Mouse (Mus musculus) C2C12 (cell line): ENCODE results near the gene Car2. TPM values are rescaled to one million over a fixed set of nuclear protein-coding genes. Genes with fewer than 3 reads are reported as not detected.

Experiments used
- H3K27me3 ChIP-seq: one replicate; pipeline ENCODE4 v1.6.1; 2011; ENCODE audit not compliant: control insufficient read depth, insufficient read depth, insufficient read length
- H3K36me3 ChIP-seq: one replicate; pipeline ENCODE4 v1.6.1; 2011; ENCODE audit not compliant: control insufficient read depth, insufficient read depth
- H3K4me3 ChIP-seq: one replicate; pipeline ENCODE4 v1.5.1; 2011; ENCODE audit warnings: mild to moderate bottlenecking, control low read depth; ENCODE audit not compliant: poor library complexity, insufficient read depth, severe bottlenecking
- H3K79me2 ChIP-seq: one replicate; pipeline ENCODE4 v1.6.1; 2011; ENCODE audit not compliant: control insufficient read depth, insufficient read depth
- H3K79me3 ChIP-seq: one replicate; pipeline ENCODE4 v1.6.1; 2011; ENCODE audit warnings: low read depth, control low read depth
- H3ac ChIP-seq: one replicate; pipeline ENCODE3; 2011; ENCODE audit warnings: low read depth; ENCODE audit not compliant: control insufficient read depth, insufficient read length
- CEBPB ChIP-seq: IDR thresholded peaks from one replicate; pipeline ENCODE4 v1.6.1; 2011; ENCODE audit warnings: low read depth, mild to moderate bottlenecking, control low read depth, moderate library complexity
- CTCF ChIP-seq: IDR thresholded peaks from one replicate; pipeline ENCODE4 v1.5.1; 2011; ENCODE audit not compliant: control insufficient read depth, insufficient read depth, insufficient read length
- FOSL1 ChIP-seq: IDR thresholded peaks from one replicate; pipeline ENCODE4 v1.8.0; 2011; ENCODE audit warnings: mild to moderate bottlenecking, low read length; ENCODE audit not compliant: poor library complexity, insufficient read depth, severe bottlenecking
- MAX ChIP-seq: IDR thresholded peaks from one replicate; pipeline ENCODE4 v1.6.1; 2011; ENCODE audit warnings: mild to moderate bottlenecking, control low read depth
- MYOD1 ChIP-seq: IDR thresholded peaks from one replicate; pipeline ENCODE4 v1.6.1; 2011; ENCODE audit warnings: low read depth; ENCODE audit not compliant: control insufficient read depth, insufficient read length
- MYOG ChIP-seq: IDR thresholded peaks from one replicate; pipeline ENCODE4 v1.6.1; 2011; ENCODE audit not compliant: control insufficient read depth, insufficient read length; ENCODE audit errors: extremely low read depth
- USF1 ChIP-seq: IDR thresholded peaks from one replicate; pipeline ENCODE4 v1.6.1; 2011; ENCODE audit warnings: low read depth, mild to moderate bottlenecking, control low read depth, moderate library complexity
- polyA plus RNA-seq: library from polyadenylated mRNA; unstranded; fragments of >200 nt; fragmentation: generic; extraction: Trizol; gene quantifications from one replicate; pipeline ENCODE4 v1.2.1, GENCODE M21; 2012; ENCODE audit warnings: missing spikeins

Car2 gene
- polyA plus RNA-seq, 1 experiment = 1.4 TPM

- no peaks in the 10 kb centered on the region for H3K27me3 ChIP-seq
- H3K79me3 ChIP-seq = no peaks in the 10 kb centered on the region
- H3K36me3 ChIP-seq = no peaks in the 10 kb centered on the region
- H3K79me2 ChIP-seq = no peaks in the 10 kb centered on the region
- no peak overlapping the region for H3K4me3 ChIP-seq
- H3ac ChIP-seq = no peak overlapping the region
- TF ChIP-seq MYOD1 = no peak
- no peak for TF ChIP-seq FOSL1
- no peak for TF ChIP-seq CEBPB
- no peak for TF ChIP-seq USF1
- no peak for TF ChIP-seq MYOG
- no peak for TF ChIP-seq MAX
- no peak for TF ChIP-seq CTCF
These were observed 11.6 kb upstream of the Car2 start for GRCm38 (mm10) chr3:14874402-14875040.

- Histone ChIP-seq H3K79me2 (no peaks in the 10 kb centered on the region), H3K4me3 (no peak overlapping the region), H3ac (no peak overlapping the region), H3K79me3 (no peaks in the 10 kb centered on the region), H3K36me3 (no peaks in the 10 kb centered on the region), H3K27me3 (no peaks in the 10 kb centered on the region)
- TF ChIP-seq MYOD1 = no peak
- TF ChIP-seq MAX = no peak
- no peak for TF ChIP-seq CTCF
- TF ChIP-seq FOSL1 = no peak
- no peak for TF ChIP-seq CEBPB
- TF ChIP-seq USF1 = no peak
- TF ChIP-seq MYOG = no peak
These were observed 9.7 kb upstream of the Car2 start for GRCm38 (mm10) chr3:14876325-14876918.

GRCm38 (mm10) chr3:14877251-14877909 is 8.7 kb upstream of the Car2 start:
- H3K79me3 ChIP-seq = no peaks in the 10 kb centered on the region
- no peaks in the 10 kb centered on the region for H3K36me3 ChIP-seq
- H3ac ChIP-seq = no peak overlapping the region
- H3K4me3 ChIP-seq = no peak overlapping the region
- TF ChIP-seq FOSL1 (no peak), CTCF (no peak), MYOD1 (no peak), USF1 (no peak), CEBPB (no peak), MYOG (no peak), MAX (no peak)
- H3K27me3 ChIP-seq = no peaks in the 10 kb centered on the region
- H3K79me2 ChIP-seq = no peaks in the 10 kb centered on the region

GRCm38 (mm10) chr3:14878749-14879223 is 7.3 kb upstream of the Car2 start:
- Histone ChIP-seq H3K79me3 (no peaks in the 10 kb centered on the region), H3K79me2 (no peaks in the 10 kb centered on the region), H3K4me3 (no peak overlapping the region), H3ac (no peak overlapping the region), H3K27me3 (no peaks in the 10 kb centered on the region), H3K36me3 (no peaks in the 10 kb centered on the region)
- TF ChIP-seq MYOG (no peak), MAX (no peak)

DNA sequence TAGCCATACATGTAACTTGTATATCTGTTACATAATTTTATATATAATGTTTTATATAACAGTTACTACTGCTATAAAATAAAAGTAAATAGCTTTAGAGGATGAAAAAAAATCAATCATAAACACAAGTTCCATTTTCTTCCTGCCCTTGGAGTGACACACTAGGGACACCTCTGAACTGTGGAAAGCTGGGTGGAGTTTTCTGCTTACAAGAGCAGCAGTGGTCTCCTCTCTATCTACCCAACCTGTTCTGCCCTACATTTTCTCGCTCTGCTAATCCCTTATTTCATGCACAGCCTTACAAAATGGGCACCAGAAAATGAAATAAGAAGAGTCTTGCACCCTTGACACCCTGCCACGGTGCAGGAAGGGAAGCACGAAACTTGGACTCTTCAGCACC is 6.8 kb upstream of the Car2 start:
- TF ChIP-seq MYOG (no peak), MYOD1 (no peak), CTCF (no peak), USF1 (no peak), MAX (no peak), FOSL1 (no peak), CEBPB (no peak)
- H3K36me3 ChIP-seq = no peaks in the 10 kb centered on the region

GRCm38 (mm10) chr3:14880277-14880676 is 5.8 kb upstream of the Car2 start:
- Histone ChIP-seq H3K79me2 (no peaks in the 10 kb centered on the region), H3ac (no peak overlapping the region), H3K79me3 (no peaks in the 10 kb centered on the region), H3K36me3 (no peaks in the 10 kb centered on the region), H3K4me3 (no peak overlapping the region), H3K27me3 (no peaks in the 10 kb centered on the region)
- TF ChIP-seq USF1 (no peak), FOSL1 (no peak), MAX (no peak), MYOG (no peak), MYOD1 (no peak), CTCF (no peak), CEBPB (no peak)

More for the DNA sequence above, 6.8 kb upstream of the Car2 start:
- no peaks in the 10 kb centered on the region for H3K79me3 ChIP-seq
- H3K27me3 ChIP-seq = no peaks in the 10 kb centered on the region
- no peaks in the 10 kb centered on the region for H3K79me2 ChIP-seq
- H3K4me3 ChIP-seq = no peak overlapping the region
- H3ac ChIP-seq = no peak overlapping the region
